Mouse (Mus musculus) heart, embryonic 10.5 days (tissue): ENCODE results near the gene Fam131a. TPM values are rescaled to one million over a fixed set of nuclear protein-coding genes. Genes with fewer than 3 reads are reported as not detected.

ENCODE experiments used
- DNase-seq: peaks from one replicate; pipeline ENCODE4 v3.0.0-alpha.2; 2017; ENCODE audit warnings: low spot score
- H3K27ac ChIP-seq: fragments of 300-500 bp; sonication (generic); 2 replicates; pipeline ENCODE4 v1.5.1; 2016; ENCODE audit warnings: mild to moderate bottlenecking
- H3K27me3 ChIP-seq: fragments of 300-500 bp; sonication (generic); 2 replicates; pipeline ENCODE4 v1.6.1; 2016; ENCODE audit warnings: mild to moderate bottlenecking; ENCODE audit not compliant: poor library complexity, insufficient read depth, severe bottlenecking
- H3K36me3 ChIP-seq: fragments of 300-500 bp; sonication (generic); 2 replicates; pipeline ENCODE4 v1.6.1; 2016; ENCODE audit warnings: mild to moderate bottlenecking, moderate library complexity
- H3K4me1 ChIP-seq: fragments of 300-500 bp; sonication (generic); 2 replicates; pipeline ENCODE4 v1.6.1; 2016; ENCODE audit warnings: mild to moderate bottlenecking
- H3K4me3 ChIP-seq: fragments of 300-500 bp; sonication (generic); 2 replicates; pipeline ENCODE4 v1.5.1; 2016; ENCODE audit warnings: mild to moderate bottlenecking, moderate library complexity
- H3K9me3 ChIP-seq: fragments of 300-500 bp; sonication (generic); 2 replicates; pipeline ENCODE4 v1.6.1; 2016; ENCODE audit warnings: mild to moderate bottlenecking, moderate library complexity
- WGBS: fragments of 180-500 bp; shearing (Covaris S2); methylation state at CpG from one replicate; pipeline ENCODE4 v1.1.7; 2016; 5-methylcytosine and 5-hydroxymethylcytosine counted together
- polyA plus RNA-seq: library from polyadenylated mRNA; unstranded; fragments of >200 nt; fragmentation: Nextera tagmentation; extraction: Ambion mirVana; gene quantifications from 2 replicates; pipeline ENCODE4 v1.2.1, GENCODE M21; 2016

The Fam131a gene
- polyA plus RNA-seq, 1 experiment from 2014 or later = 2.5 TPM

DNA sequence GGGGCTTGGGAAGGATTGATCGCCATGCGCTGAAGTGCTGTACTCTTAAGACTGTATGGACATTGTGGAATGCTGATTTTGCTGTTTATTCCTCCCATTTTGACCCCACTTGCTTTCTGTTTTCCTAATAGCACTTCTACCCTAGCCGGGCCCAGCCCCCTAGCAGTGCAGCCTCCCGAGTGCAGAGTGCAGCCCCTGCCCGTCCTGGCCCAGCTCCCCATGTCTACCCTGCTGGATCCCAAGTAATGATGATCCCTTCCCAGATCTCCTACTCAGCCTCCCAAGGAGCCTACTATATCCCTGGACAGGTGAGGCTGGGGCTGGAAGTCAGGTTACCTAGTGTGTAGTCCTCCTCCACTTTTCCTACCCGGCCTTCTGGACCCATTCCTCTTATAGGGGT is 17.8 kb upstream of the Fam131a start:
- peaks cover 18% of the 10 kb centered on the region for H3K4me1 ChIP-seq
- WGBS = 95% methylated on average over 6 of the region's 6 CpGs
- H3K36me3 ChIP-seq = peaks cover 65% of the 10 kb centered on the region
- H3K27ac ChIP-seq = no peak overlapping the region
- no peaks in the 10 kb centered on the region for H3K9me3 ChIP-seq
- no peaks in the 10 kb centered on the region for H3K27me3 ChIP-seq
- no peak for DNase-seq
- peak overlapping the region; percentile 99 for H3K4me3 ChIP-seq

DNA sequence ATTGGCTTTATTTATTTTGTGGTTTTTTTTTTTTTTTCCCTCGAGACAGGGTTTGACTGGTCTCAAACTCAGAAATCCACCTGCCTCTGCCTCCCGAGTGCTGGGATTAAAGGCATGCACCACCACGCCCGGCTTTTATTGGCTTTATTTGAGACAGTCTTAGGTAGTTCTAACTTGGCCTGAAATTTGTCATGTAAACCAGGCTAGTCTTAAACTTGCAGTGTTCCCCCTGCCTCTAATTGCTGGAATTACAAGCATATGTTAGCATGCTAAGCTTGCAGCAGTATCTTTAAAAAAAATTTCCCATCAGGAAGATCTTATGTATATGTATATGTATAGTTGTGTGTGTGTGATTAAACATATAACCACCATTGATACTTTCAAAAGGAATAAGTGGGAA is 16.3 kb upstream of the Fam131a start:
- H3K36me3 ChIP-seq = peaks cover 80% of the 10 kb centered on the region
- H3K27ac ChIP-seq = no peak overlapping the region
- H3K4me1 ChIP-seq = peaks cover 18% of the 10 kb centered on the region
- WGBS = 90% methylated on average over 4 of the region's 4 CpGs
- no peak for DNase-seq
- no peaks in the 10 kb centered on the region for H3K9me3 ChIP-seq
- no peak overlapping the region for H3K4me3 ChIP-seq
- no peaks in the 10 kb centered on the region for H3K27me3 ChIP-seq

DNA sequence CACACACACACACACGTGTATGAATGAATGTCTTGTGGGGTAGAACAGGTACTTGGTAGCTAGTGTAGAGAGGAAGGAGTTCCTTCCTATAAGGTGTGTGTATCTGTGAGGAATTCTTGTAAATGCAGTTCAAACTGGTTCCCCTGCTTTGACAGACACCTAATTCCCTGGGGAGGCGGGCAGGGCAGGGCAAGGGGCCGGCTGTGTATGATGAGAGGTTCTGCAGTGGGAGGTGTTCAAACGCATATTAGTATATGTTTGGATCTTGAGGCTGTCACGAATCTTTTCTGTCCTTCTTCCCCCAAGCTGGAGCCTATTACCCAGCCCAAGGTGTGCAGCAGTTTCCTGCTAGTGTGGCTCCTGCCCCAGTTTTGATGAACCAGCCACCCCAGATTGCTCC is 15.7 kb upstream of the Fam131a start:
- 95% methylated on average over 5 of the region's 5 CpGs for WGBS
- Histone ChIP-seq H3K36me3 (peaks cover 86% of the 10 kb centered on the region), H3K4me1 (peaks cover 18% of the 10 kb centered on the region), H3K27ac (no peak overlapping the region), H3K27me3 (no peaks in the 10 kb centered on the region), H3K4me3 (no peak overlapping the region), H3K9me3 (no peaks in the 10 kb centered on the region)
- DNase-seq = no peak

DNA sequence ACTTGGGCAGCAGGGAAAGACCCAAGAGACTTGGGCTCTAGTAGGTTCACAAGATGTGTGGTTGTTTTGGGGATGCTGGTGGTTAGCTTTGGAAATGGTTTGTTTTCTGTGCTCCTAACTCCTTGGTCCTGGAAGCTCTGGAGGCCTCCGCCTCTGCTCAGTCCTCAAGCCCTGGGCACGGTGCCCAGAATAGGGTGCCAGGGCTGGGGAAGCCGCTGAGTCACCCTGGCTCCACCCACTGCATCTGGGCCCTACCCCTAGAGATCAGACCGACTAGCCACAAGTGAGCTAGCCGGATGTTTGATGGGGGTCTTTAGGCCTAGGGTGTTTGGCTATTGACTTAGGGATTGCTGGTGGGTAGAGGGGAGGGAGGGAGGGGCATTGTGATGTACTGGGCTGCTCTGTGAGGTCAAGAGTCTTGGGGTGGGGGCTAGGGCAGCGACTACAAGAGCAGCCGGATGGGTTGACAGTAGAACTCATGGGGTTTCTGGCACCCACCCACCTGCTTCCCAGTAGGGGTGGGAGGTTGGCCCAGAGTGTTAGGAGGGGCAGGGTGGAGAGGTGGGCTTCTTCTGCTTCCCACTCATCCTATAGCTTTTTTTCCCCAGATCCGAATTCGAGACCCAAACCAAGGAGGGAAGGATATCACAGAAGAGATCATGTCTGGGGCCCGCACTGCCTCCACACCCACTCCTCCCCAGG is 14.9 kb upstream of the Fam131a start:
- H3K27me3 ChIP-seq = no peaks in the 10 kb centered on the region
- no peak for DNase-seq
- no peak overlapping the region for H3K4me3 ChIP-seq
- H3K36me3 ChIP-seq = peaks cover 94% of the 10 kb centered on the region
- WGBS = 85% methylated on average over 10 of the region's 10 CpGs
- no peak overlapping the region for H3K27ac ChIP-seq
- no peaks in the 10 kb centered on the region for H3K9me3 ChIP-seq
- peaks cover 18% of the 10 kb centered on the region for H3K4me1 ChIP-seq

DNA sequence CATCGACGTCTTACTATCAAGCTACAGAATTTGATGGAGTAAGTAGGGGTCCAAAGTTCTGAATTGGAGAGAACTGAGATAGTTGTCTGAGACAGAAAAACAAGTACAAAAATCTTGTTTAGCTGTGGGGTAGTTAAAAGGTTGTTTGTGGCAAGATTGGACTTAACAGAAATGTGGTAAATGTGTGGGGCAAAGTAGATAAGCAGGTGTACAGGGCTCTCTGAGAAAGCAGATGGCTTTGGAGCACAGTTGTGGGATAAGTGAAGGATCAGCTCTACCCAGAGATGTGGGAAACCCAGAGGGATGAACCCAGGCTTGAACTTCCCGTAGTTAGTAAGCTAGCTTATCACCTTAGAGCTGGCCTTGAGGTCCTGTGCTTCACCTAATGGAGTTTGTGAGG is 2.3 kb upstream of the Fam131a start:
- Histone ChIP-seq H3K4me1 (peaks cover 24% of the 10 kb centered on the region), H3K27ac (no peak overlapping the region), H3K27me3 (peaks cover 15% of the 10 kb centered on the region), H3K4me3 (no peak overlapping the region), H3K9me3 (no peaks in the 10 kb centered on the region), H3K36me3 (peaks cover 63% of the 10 kb centered on the region)
- WGBS = 82% methylated on average over 3 of the region's 3 CpGs
- no peak for DNase-seq

DNA sequence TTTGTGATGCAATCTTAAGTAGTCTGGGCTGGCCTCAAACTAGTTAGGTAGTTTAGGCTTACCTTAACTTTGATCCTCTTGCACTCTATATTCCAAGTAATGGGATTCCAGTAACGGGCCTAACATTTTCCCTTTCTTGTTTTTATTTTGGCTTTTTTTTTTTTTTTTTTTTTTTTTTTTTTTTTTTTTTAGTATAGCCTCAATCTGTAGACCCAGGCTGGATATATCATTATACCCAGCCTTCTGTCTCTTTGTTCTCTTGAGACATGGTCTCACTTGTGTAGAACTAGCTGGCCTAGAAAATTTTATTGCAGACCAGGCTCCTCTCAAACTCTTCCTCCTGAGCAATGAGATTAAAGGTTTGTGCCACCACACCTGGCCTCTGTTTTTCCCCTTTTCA is 1.4 kb upstream of the Fam131a start:
- WGBS = 88% methylated on average over 1 of the region's 1 CpGs
- H3K9me3 ChIP-seq = no peaks in the 10 kb centered on the region
- H3K27me3 ChIP-seq = peaks cover 22% of the 10 kb centered on the region
- no peak overlapping the region for H3K4me3 ChIP-seq
- H3K36me3 ChIP-seq = peaks cover 55% of the 10 kb centered on the region
- peaks cover 30% of the 10 kb centered on the region for H3K4me1 ChIP-seq
- DNase-seq = no peak
- H3K27ac ChIP-seq = no peak overlapping the region

DNA sequence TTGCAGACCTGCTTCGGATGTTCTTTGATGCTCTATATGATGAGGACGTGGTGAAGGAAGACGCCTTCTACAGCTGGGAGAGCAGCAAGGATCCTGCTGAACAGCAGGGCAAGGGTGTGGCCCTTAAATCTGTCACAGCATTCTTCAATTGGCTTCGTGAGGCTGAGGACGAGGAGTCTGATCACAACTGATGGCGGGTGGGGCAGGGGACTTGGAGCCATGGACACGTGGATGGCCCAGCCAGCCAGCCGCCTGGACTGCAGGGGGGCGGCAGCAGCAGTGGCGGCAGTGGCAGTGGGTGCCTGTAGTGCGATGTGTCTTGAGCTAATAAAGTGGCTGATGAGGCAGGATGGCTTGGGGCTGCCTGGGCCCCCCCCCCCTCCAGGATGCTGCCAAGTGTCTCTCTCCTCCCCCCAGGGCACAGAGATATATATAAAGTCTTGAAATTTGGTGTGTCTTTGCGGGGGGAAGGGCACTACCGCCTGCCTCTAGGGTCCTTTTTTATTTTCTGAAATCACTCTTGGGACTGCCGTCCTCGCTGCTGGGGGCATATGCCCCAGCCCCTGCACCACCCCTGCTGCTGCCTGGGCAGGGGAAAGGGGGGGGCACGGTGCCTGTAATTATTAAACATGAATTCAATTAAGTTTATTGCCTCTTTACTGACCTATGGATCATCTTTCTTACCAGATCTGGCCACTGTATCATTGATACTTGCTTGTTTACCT is 638 bp upstream of the Fam131a start:
- H3K9me3 ChIP-seq = no peaks in the 10 kb centered on the region
- peaks cover 30% of the 10 kb centered on the region for H3K4me1 ChIP-seq
- WGBS = 50% methylated on average over 16 of the region's 16 CpGs
- H3K4me3 ChIP-seq = peak overlapping the region; percentile 61
- H3K27me3 ChIP-seq = peaks cover 29% of the 10 kb centered on the region
- peaks cover 47% of the 10 kb centered on the region for H3K36me3 ChIP-seq
- no peak overlapping the region for H3K27ac ChIP-seq
- DNase-seq = no peak

DNA sequence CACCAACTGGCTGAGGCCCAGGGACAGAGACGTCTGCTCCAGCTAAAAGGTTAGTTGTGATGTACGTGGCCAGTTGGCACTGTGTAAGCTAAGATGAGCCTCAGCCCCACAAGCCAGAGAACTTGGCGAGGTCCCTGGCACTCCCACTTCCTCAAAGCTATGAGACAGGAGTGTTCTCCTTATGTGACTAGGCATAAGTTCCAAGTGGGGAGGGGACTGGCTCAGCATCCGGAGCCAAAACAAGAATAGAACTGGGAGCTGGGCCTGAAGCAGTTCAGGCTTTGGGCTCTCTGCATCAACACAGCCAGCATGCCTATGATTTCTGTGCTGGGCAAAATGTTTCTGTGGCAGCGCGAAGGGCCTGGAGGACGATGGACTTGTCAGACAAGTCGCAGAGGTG is 1.7 kb downstream of the Fam131a start:
- Histone ChIP-seq H3K27ac (no peak overlapping the region), H3K4me1 (peaks cover 30% of the 10 kb centered on the region), H3K9me3 (no peaks in the 10 kb centered on the region), H3K27me3 (peaks cover 40% of the 10 kb centered on the region), H3K36me3 (peaks cover 23% of the 10 kb centered on the region), H3K4me3 (no peak overlapping the region)
- no peak for DNase-seq
- 82% methylated on average over 8 of the region's 8 CpGs for WGBS

DNA sequence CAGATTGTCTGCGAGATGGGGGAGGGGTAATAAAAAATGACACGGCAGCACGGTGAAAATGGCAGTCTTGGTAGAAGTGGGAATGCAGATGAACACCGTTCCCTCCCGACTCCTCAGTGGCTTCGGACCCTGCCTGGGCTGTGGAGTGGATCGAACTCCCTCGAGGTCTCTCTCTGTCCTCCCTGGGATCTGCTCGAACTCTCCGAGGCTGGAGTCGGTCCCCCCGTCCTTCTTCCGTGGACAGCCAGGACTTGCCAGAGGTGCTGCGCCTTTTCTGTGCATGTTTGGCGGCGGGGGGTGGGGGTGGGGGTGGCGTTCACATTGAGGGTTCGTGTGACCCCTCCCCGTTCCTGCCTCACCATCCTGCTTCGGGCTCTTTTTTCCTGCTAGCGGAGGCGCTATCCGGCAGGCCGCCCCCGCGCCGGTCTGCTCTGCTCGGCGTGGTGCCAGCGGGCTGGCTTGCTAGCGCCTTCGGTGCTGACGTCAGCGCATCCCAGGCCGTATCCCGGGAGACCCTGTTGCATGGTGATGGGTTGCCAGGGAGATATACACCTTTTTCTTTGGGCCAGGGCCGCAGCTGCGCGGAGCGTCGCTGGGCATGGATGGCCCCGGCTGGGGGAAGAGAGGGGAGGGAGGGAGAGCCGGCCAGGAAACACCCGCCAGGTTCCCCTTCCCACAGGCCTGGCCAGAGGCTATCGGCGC is 2.7 kb downstream of the Fam131a start:
- Histone ChIP-seq H3K4me1 (peaks cover 30% of the 10 kb centered on the region), H3K36me3 (peaks cover 13% of the 10 kb centered on the region), H3K27ac (peak overlapping the region; percentile 69), H3K9me3 (no peaks in the 10 kb centered on the region), H3K27me3 (peaks cover 40% of the 10 kb centered on the region), H3K4me3 (peak overlapping the region; percentile 57)
- WGBS = 2% methylated on average over 46 of the region's 46 CpGs
- peak; percentile 91 for DNase-seq

DNA sequence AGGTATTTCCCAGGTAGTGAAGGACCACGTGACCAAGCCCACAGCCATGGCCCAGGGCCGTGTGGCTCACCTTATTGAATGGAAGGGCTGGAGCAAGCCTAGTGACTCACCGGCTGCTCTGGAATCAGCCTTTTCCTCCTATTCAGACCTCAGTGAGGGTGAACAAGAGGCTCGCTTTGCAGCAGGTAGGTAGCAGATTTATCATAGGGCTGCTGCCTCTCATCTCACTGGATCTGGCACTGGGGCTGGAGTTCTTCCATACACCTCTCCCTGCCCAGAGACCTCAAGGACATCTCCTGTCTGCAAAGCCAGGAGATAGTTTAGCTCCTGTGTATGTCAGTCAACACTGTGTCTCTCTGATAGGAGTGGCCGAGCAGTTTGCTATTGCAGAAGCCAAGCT is 6.2 kb downstream of the Fam131a start:
- Histone ChIP-seq H3K27me3 (peaks cover 40% of the 10 kb centered on the region), H3K4me3 (no peak overlapping the region), H3K9me3 (no peaks in the 10 kb centered on the region), H3K4me1 (peaks cover 34% of the 10 kb centered on the region), H3K27ac (no peak overlapping the region), H3K36me3 (no peaks in the 10 kb centered on the region; the same call in 1 of the 2 replicates)
- 60% methylated on average over 5 of the region's 5 CpGs for WGBS
- no peak for DNase-seq

DNA sequence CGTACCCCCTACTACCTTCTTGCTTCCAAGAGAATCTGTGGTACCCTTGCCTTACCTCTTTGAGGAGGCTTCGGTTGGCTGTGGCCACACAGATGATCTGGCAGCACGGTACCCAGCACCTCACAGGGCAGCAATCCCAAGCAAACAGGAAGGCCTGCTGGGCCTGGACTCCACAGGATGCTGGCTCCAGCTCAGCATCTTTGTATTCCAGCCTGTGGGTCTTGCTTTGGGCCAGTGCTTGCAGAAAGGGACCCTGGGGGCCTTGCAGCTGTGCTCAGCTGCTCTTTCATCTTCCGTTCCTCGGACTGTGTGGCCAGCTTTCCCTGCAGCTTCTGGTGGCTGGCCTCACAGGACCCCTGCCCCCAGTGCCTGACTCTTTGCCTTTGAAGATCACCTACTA is 7.0 kb downstream of the Fam131a start:
- H3K4me1 ChIP-seq = peaks cover 34% of the 10 kb centered on the region
- H3K27ac ChIP-seq = no peak overlapping the region
- WGBS = 46% methylated on average over 5 of the region's 5 CpGs
- DNase-seq = no peak
- H3K9me3 ChIP-seq = no peaks in the 10 kb centered on the region
- H3K4me3 ChIP-seq = no peak overlapping the region
- H3K36me3 ChIP-seq = peaks cover under 1% of the 10 kb centered on the region; the same call in 1 of the 2 replicates
- peaks cover 32% of the 10 kb centered on the region for H3K27me3 ChIP-seq

DNA sequence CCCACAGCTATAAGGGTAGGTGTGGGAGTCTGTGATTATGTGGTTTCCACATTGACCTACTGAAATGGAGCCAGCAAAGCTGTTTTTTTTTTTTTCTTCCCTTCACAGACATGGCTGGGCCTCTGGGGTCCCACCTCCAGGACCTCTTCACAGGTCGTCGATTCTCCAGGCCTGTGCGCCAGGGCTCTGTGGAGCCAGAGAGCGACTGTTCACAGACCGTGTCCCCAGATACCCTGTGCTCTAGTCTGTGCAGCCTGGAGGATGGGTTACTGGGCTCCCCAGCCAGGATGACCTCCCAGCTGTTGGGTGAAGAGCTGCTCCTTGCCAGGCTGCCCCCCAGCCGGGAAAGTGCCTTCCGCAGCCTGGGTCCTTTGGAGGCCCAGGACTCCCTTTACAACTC is 8.3 kb downstream of the Fam131a start:
- Histone ChIP-seq H3K36me3 (peaks cover 8% of the 10 kb centered on the region; the same call in 1 of the 2 replicates), H3K4me1 (peaks cover 22% of the 10 kb centered on the region), H3K27ac (peak overlapping the region; percentile 76), H3K27me3 (peaks cover 21% of the 10 kb centered on the region), H3K4me3 (0 out of 2 replicates have a peak overlapping the region, but pooled peaks have one; percentile 12), H3K9me3 (no peaks in the 10 kb centered on the region)
- WGBS = 68% methylated on average over 7 of the region's 7 CpGs
- no peak for DNase-seq
